Mouse (Mus musculus) heart, adult 2 months (tissue): ENCODE measurements around the gene Large1. TPM values are rescaled to one million over a fixed set of nuclear protein-coding genes. Genes with fewer than 3 reads are reported as not detected.
"Not testable (repeated sequence)": the region's sequence is repeated elsewhere in the genome, so short reads cannot be mapped to it uniquely, and the experiment has no call there.

ENCODE experiments used
- DNase-seq, 2 experiments: peaks; one replicate each; pipeline ENCODE4 v3.0.0; 2021
- H3K27ac ChIP-seq: fragments of 200-600 bp; 2 replicates; pipeline ENCODE4 v1.8.1; 2022
- H3K27me3 ChIP-seq: fragments of 200-500 bp; 2 replicates; pipeline ENCODE4 v1.6.1; 2012; ENCODE audit warnings: mild to moderate bottlenecking, low read length, inconsistent platforms, mixed read lengths; ENCODE audit not compliant: control insufficient read depth, insufficient read depth
- H3K36me3 ChIP-seq: fragments of 200-500 bp; 2 replicates; pipeline ENCODE4 v1.6.1; 2012; ENCODE audit warnings: low read length, inconsistent platforms; ENCODE audit not compliant: control insufficient read depth, insufficient read depth
- H3K4me1 ChIP-seq: fragments of 200-500 bp; 2 replicates; pipeline ENCODE4 v1.6.1; 2011; ENCODE audit warnings: low read length; ENCODE audit not compliant: control insufficient read depth, insufficient read depth
- H3K4me3 ChIP-seq: fragments of 200-600 bp; 2 replicates; pipeline ENCODE4 v1.8.1; 2022
- H3K79me2 ChIP-seq: fragments of 200-500 bp; replicated peaks from 2 replicates; pipeline ENCODE4 v1.6.1; 2012; ENCODE audit warnings: mild to moderate bottlenecking, inconsistent platforms, low read length, moderate library complexity, mixed read lengths; ENCODE audit not compliant: control insufficient read depth, insufficient read depth
- H3K9ac ChIP-seq: fragments of 200-500 bp; 2 replicates; pipeline ENCODE4 v1.6.1; 2012; ENCODE audit warnings: low read depth, mild to moderate bottlenecking, control low read depth, inconsistent platforms, low read length, mixed read lengths
- CTCF ChIP-seq: fragments of 200-600 bp; IDR thresholded peaks from 2 replicates; pipeline ENCODE4 v1.8.1; 2022; ENCODE audit warnings: antibody characterized with exemption, mild to moderate bottlenecking, moderate library complexity
- EP300 ChIP-seq: fragments of 200-500 bp; IDR thresholded peaks from 2 replicates; pipeline ENCODE4 v1.6.1; 2011; ENCODE audit warnings: low read depth, low read length, control low read depth; ENCODE audit not compliant: insufficient read depth
- POLR2A ChIP-seq: fragments of 200-500 bp; IDR thresholded peaks from 2 replicates; pipeline ENCODE4 v1.6.1; 2011; ENCODE audit warnings: mild to moderate bottlenecking, low read depth, low read length, control low read depth; ENCODE audit not compliant: insufficient read depth
- WGBS: fragments of 180-500 bp; shearing (Covaris S2); methylation state at CpG from one replicate; pipeline ENCODE4 v1.1.7; 2018; 5-methylcytosine and 5-hydroxymethylcytosine counted together
- intact Hi-C: fragments of 180-260 bp; cut with DNase I; formaldehyde crosslinking; loops from one replicate; pipeline ENCODE4 v1.15.1; 2025
- polyA plus RNA-seq: library from polyadenylated mRNA; depleted of rRNA; stranded (reverse); fragments of >200 nt; gene quantifications from 2 replicates; pipeline ENCODE4 v1.2.3, GENCODE M21; 2012
- total RNA-seq, 2 experiments: library from RNA; stranded (reverse); gene quantifications; 2 replicates each; pipeline ENCODE4 v1.2.3; 2021

The Large1 gene
- total and polyA plus RNA-seq, 3 experiments = 20.7 to 42.0 (median 36.0) TPM

- Histone ChIP-seq H3K27me3 (no peaks in the 10 kb centered on the region), H3K36me3 (no peaks in the 10 kb centered on the region; the same call in 1 of the 2 replicates), H3K4me1 (no peaks in the 10 kb centered on the region), H3K27ac (no peak overlapping the region), H3K79me2 (no peaks in the 10 kb centered on the region), H3K4me3 (no peak overlapping the region), H3K9ac (no peak overlapping the region)
- 64% methylated on average over 1 of the region's 1 CpGs for WGBS
- intact Hi-C loops = no loop called here
- no peak for DNase-seq
- TF ChIP-seq POLR2A (no peak), EP300 (no peak), CTCF (no peak)
Measured at GRCm38 (mm10) chr8:72982832-72983231, 370.5 kb downstream of the Large1 start.

GRCm38 (mm10) chr8:72955074-72955473 is 398.3 kb downstream of the Large1 start:
- H3K27ac ChIP-seq = no peak overlapping the region
- intact Hi-C loops = no loop called here
- H3K9ac ChIP-seq = no peak overlapping the region
- DNase-seq = no peak
- TF ChIP-seq CTCF = no peak
- TF ChIP-seq EP300 = no peak
- TF ChIP-seq POLR2A = no peak
- H3K79me2 ChIP-seq = no peaks in the 10 kb centered on the region
- 0 out of 2 replicates have a peak, but pooled peaks cover 2% of the 10 kb centered on the region for H3K36me3 ChIP-seq
- WGBS = 57% methylated on average over 3 of the region's 3 CpGs
- H3K4me3 ChIP-seq = no peak overlapping the region
- H3K27me3 ChIP-seq = no peaks in the 10 kb centered on the region
- no peaks in the 10 kb centered on the region for H3K4me1 ChIP-seq

- not testable (repeated sequence) for H3K4me3 ChIP-seq, H3K79me2 ChIP-seq, H3K27me3 ChIP-seq, H3K4me1 ChIP-seq, H3K9ac ChIP-seq, DNase-seq, H3K36me3 ChIP-seq, H3K27ac ChIP-seq
- intact Hi-C loops = loop anchor here (10.0 kb wide), 1 partner anchor 263 kb away; no protein-coding TSS in a partner anchor
- peak; percentile 56 for TF ChIP-seq CTCF
- WGBS = 70% methylated on average over 8 of the region's 8 CpGs
Measured at GRCm38 (mm10) chr8:72941393-72941792, 411.9 kb downstream of the Large1 start.

- H3K36me3 ChIP-seq = peaks cover 2% of the 10 kb centered on the region
- no peak overlapping the region for H3K9ac ChIP-seq
- no peak overlapping the region for H3K27ac ChIP-seq
- intact Hi-C loops = no loop called here
- H3K27me3 ChIP-seq = no peaks in the 10 kb centered on the region
- no peak overlapping the region for H3K4me3 ChIP-seq
- H3K79me2 ChIP-seq = no peaks in the 10 kb centered on the region
- H3K4me1 ChIP-seq = no peaks in the 10 kb centered on the region; the same call in 1 of the 2 replicates
- WGBS = 68% methylated on average over 2 of the region's 2 CpGs
- TF ChIP-seq POLR2A = no peak
- TF ChIP-seq EP300 = no peak
- no peak for TF ChIP-seq CTCF
- DNase-seq = peak in 1 of 2 experiments; percentile 4
Measured at GRCm38 (mm10) chr8:72919182-72919902, 434.0 kb downstream of the Large1 start.

GRCm38 (mm10) chr8:72905491-72905890 is 447.8 kb downstream of the Large1 start:
- no peak for TF ChIP-seq POLR2A
- TF ChIP-seq EP300 = no peak
- TF ChIP-seq CTCF = no peak

GRCm38 (mm10) chr8:72901591-72901990 is 451.7 kb downstream of the Large1 start:
- no peaks in the 10 kb centered on the region for H3K4me1 ChIP-seq
- no peak overlapping the region for H3K27ac ChIP-seq
- no peak for DNase-seq
- H3K9ac ChIP-seq = no peak overlapping the region
- H3K27me3 ChIP-seq = no peaks in the 10 kb centered on the region
- H3K36me3 ChIP-seq = no peaks in the 10 kb centered on the region
- WGBS = 93% methylated on average over 6 of the region's 6 CpGs
- intact Hi-C loops = no loop called here
- no peaks in the 10 kb centered on the region for H3K79me2 ChIP-seq
- TF ChIP-seq EP300 (no peak), CTCF (no peak), POLR2A (no peak)
- H3K4me3 ChIP-seq = no peak overlapping the region

More at GRCm38 (mm10) chr8:72905491-72905890, 447.8 kb downstream of the Large1 start:
- intact Hi-C loops = no loop called here
- H3K36me3 ChIP-seq = no peaks in the 10 kb centered on the region
- 79% methylated on average over 4 of the region's 4 CpGs for WGBS
- H3K79me2 ChIP-seq = no peaks in the 10 kb centered on the region
- no peaks in the 10 kb centered on the region for H3K4me1 ChIP-seq
- no peak overlapping the region for H3K4me3 ChIP-seq
- DNase-seq = no peak
- no peaks in the 10 kb centered on the region for H3K27me3 ChIP-seq
- no peak overlapping the region for H3K27ac ChIP-seq
- no peak overlapping the region for H3K9ac ChIP-seq
